Mouse (Mus musculus) heart, embryonic 16.5 days (tissue): Measurements from ENCODE around the gene Rngtt. TPM values are rescaled to one million over a fixed set of nuclear protein-coding genes. Genes with fewer than 3 reads are reported as not detected.

ENCODE experiments used
- ATAC-seq: fragments of 200-750 bp; cut with Nextera tagmentation; replicated peaks from 2 replicates; pipeline ENCODE4 v1.8.0; 2017; ENCODE audit warnings: moderate number of reproducible peaks; ENCODE audit not compliant: insufficient read depth, low FRiP score; ENCODE audit errors: extremely low read depth
- H3K27ac ChIP-seq: fragments of 300-500 bp; sonication (generic); 2 replicates; pipeline ENCODE4 v1.5.1; 2014; ENCODE audit warnings: mild to moderate bottlenecking, low read length, control low read depth, moderate library complexity
- H3K27me3 ChIP-seq: fragments of 300-500 bp; sonication (generic); 2 replicates; pipeline ENCODE4 v1.6.1; 2014; ENCODE audit warnings: low read length, mixed read lengths; ENCODE audit not compliant: control insufficient read depth, insufficient read depth
- H3K36me3 ChIP-seq: fragments of 300-500 bp; sonication (generic); 2 replicates; pipeline ENCODE4 v1.6.1; 2014; ENCODE audit not compliant: control insufficient read depth, insufficient read depth
- H3K4me1 ChIP-seq: fragments of 300-500 bp; sonication (generic); 2 replicates; pipeline ENCODE4 v1.6.1; 2014; ENCODE audit warnings: low read length, mixed read lengths; ENCODE audit not compliant: control insufficient read depth, insufficient read depth
- H3K4me2 ChIP-seq: fragments of 300-500 bp; sonication (generic); 2 replicates; pipeline ENCODE4 v1.6.1; 2014; ENCODE audit warnings: low read depth, mild to moderate bottlenecking, control low read depth, low read length
- H3K4me3 ChIP-seq: fragments of 300-500 bp; sonication (generic); 2 replicates; pipeline ENCODE4 v1.5.1; 2014; ENCODE audit warnings: mild to moderate bottlenecking, control low read depth, low read length
- H3K9ac ChIP-seq: fragments of 300-500 bp; sonication (generic); 2 replicates; pipeline ENCODE4 v1.6.1; 2014; ENCODE audit warnings: low read length, control low read depth
- H3K9me3 ChIP-seq: fragments of 300-500 bp; sonication (generic); replicated peaks from 2 replicates; pipeline ENCODE4 v1.6.1; 2016; ENCODE audit warnings: low read length; ENCODE audit not compliant: control insufficient read depth
- WGBS: fragments of 180-500 bp; shearing (Covaris S2); extraction: QIAGEN DNeasy Blood & Tissue Kit; methylation state at CpG from one replicate; pipeline ENCODE4 v1.1.7; 2014; 5-methylcytosine and 5-hydroxymethylcytosine counted together
- polyA plus RNA-seq: library from polyadenylated mRNA; unstranded; fragments of >200 nt; fragmentation: Nextera tagmentation; extraction: Ambion mirVana; gene quantifications from 2 replicates; pipeline ENCODE4 v1.2.1, GENCODE M21; 2015

Rngtt gene
- polyA plus RNA-seq, 1 experiment from 2014 or later: 15.1 TPM

GRCm38 (mm10) chr4:33514108-33515000 is 204.2 kb downstream of the Rngtt start:
- ATAC-seq: no peak
- H3K4me2 ChIP-seq: no peak overlapping the region
- H3K9me3 ChIP-seq: peaks cover 9% of the 10 kb centered on the region
- no peak overlapping the region for H3K27ac ChIP-seq
- H3K9ac ChIP-seq: no peak overlapping the region
- H3K4me1 ChIP-seq: peaks cover 7% of the 10 kb centered on the region
- no peak overlapping the region for H3K4me3 ChIP-seq
- no peaks in the 10 kb centered on the region for H3K36me3 ChIP-seq
- 87% methylated on average over 10 of the region's 10 CpGs for WGBS
- H3K27me3 ChIP-seq: peaks cover 43% of the 10 kb centered on the region

GRCm38 (mm10) chr4:33520196-33520595 is 210.1 kb downstream of the Rngtt start:
- H3K9me3 ChIP-seq: peaks cover 13% of the 10 kb centered on the region
- H3K27me3 ChIP-seq: peaks cover 65% of the 10 kb centered on the region
- H3K4me1 ChIP-seq: no peaks in the 10 kb centered on the region
- H3K9ac ChIP-seq: no peak overlapping the region
- WGBS: 82% methylated on average over 7 of the region's 7 CpGs
- H3K4me3 ChIP-seq: no peak overlapping the region
- H3K36me3 ChIP-seq: no peaks in the 10 kb centered on the region
- ATAC-seq: no peak
- no peak overlapping the region for H3K27ac ChIP-seq
- no peak overlapping the region for H3K4me2 ChIP-seq

- WGBS: 55% methylated on average over 10 of the region's 10 CpGs
- no peak overlapping the region for H3K27ac ChIP-seq
- peaks cover 64% of the 10 kb centered on the region for H3K27me3 ChIP-seq
Measured at GRCm38 (mm10) chr4:33520938-33521337, 210.8 kb downstream of the Rngtt start.

GRCm38 (mm10) chr4:33523774-33524173 is 213.7 kb downstream of the Rngtt start:
- WGBS: 94% methylated on average over 2 of the region's 3 CpGs

More at GRCm38 (mm10) chr4:33520938-33521337, 210.8 kb downstream of the Rngtt start:
- no peak for ATAC-seq
- no peaks in the 10 kb centered on the region for H3K36me3 ChIP-seq
- H3K4me2 ChIP-seq: no peak overlapping the region
- H3K9me3 ChIP-seq: peaks cover 14% of the 10 kb centered on the region
- no peaks in the 10 kb centered on the region for H3K4me1 ChIP-seq
- H3K4me3 ChIP-seq: no peak overlapping the region
- no peak overlapping the region for H3K9ac ChIP-seq

GRCm38 (mm10) chr4:33524481-33525141 is 214.5 kb downstream of the Rngtt start:
- WGBS: 71% methylated on average over 10 of the region's 10 CpGs

More at GRCm38 (mm10) chr4:33523774-33524173, 213.7 kb downstream of the Rngtt start:
- no peak for ATAC-seq
- Histone ChIP-seq H3K27ac (no peak overlapping the region), H3K9me3 (0 out of 2 replicates have a peak, but pooled peaks cover 5% of the 10 kb centered on the region), H3K9ac (no peak overlapping the region), H3K4me3 (no peak overlapping the region), H3K4me2 (no peak overlapping the region), H3K4me1 (no peaks in the 10 kb centered on the region), H3K27me3 (peaks cover 47% of the 10 kb centered on the region), H3K36me3 (no peaks in the 10 kb centered on the region)

GRCm38 (mm10) chr4:33525272-33525671 is 215.2 kb downstream of the Rngtt start:
- 95% methylated on average over 4 of the region's 4 CpGs for whole genome bisulfite sequencing
- H3K27ac ChIP-seq: no peak overlapping the region
- no peak overlapping the region for H3K4me3 ChIP-seq
- no peaks in the 10 kb centered on the region for H3K4me1 ChIP-seq
- H3K9ac ChIP-seq: no peak overlapping the region
- H3K27me3 ChIP-seq: peaks cover 33% of the 10 kb centered on the region
- ATAC-seq: no peak
- no peak overlapping the region for H3K4me2 ChIP-seq
- H3K36me3 ChIP-seq: no peaks in the 10 kb centered on the region
- 0 out of 2 replicates have a peak, but pooled peaks cover 5% of the 10 kb centered on the region for H3K9me3 ChIP-seq

More at GRCm38 (mm10) chr4:33524481-33525141, 214.5 kb downstream of the Rngtt start:
- Histone ChIP-seq H3K36me3 (no peaks in the 10 kb centered on the region), H3K9ac (no peak overlapping the region), H3K4me2 (no peak overlapping the region), H3K4me3 (no peak overlapping the region), H3K27me3 (peaks cover 40% of the 10 kb centered on the region), H3K4me1 (no peaks in the 10 kb centered on the region), H3K27ac (no peak overlapping the region), H3K9me3 (0 out of 2 replicates have a peak, but pooled peaks cover 5% of the 10 kb centered on the region)
- ATAC-seq: no peak; the same call in 1 of the 2 replicates

- Histone ChIP-seq H3K9me3 (0 out of 2 replicates have a peak, but pooled peaks cover 5% of the 10 kb centered on the region), H3K4me1 (no peaks in the 10 kb centered on the region), H3K27me3 (peaks cover 31% of the 10 kb centered on the region), H3K9ac (no peak overlapping the region), H3K36me3 (no peaks in the 10 kb centered on the region), H3K4me3 (no peak overlapping the region), H3K4me2 (no peak overlapping the region), H3K27ac (no peak overlapping the region)
- 46% methylated on average over 7 of the region's 7 CpGs for WGBS
- ATAC-seq: no peak; the same call in 1 of the 2 replicates
Measured at GRCm38 (mm10) chr4:33526092-33526491, 216.0 kb downstream of the Rngtt start.

- WGBS: 26% methylated on average over 9 of the region's 9 CpGs
- Histone ChIP-seq H3K27me3 (peaks cover 27% of the 10 kb centered on the region), H3K4me3 (no peak overlapping the region), H3K4me2 (no peak overlapping the region), H3K27ac (no peak overlapping the region), H3K36me3 (no peaks in the 10 kb centered on the region), H3K4me1 (no peaks in the 10 kb centered on the region), H3K9me3 (0 out of 2 replicates have a peak, but pooled peaks cover 5% of the 10 kb centered on the region), H3K9ac (no peak overlapping the region)
- ATAC-seq: no peak
Measured at GRCm38 (mm10) chr4:33526675-33527074, 216.6 kb downstream of the Rngtt start.

GRCm38 (mm10) chr4:33532596-33532995 is 222.5 kb downstream of the Rngtt start:
- 81% methylated on average over 8 of the region's 8 CpGs for WGBS
- H3K4me1 ChIP-seq: no peaks in the 10 kb centered on the region
- no peak for ATAC-seq

More at GRCm38 (mm10) chr4:33532596-33532995, 222.5 kb downstream of the Rngtt start:
- Histone ChIP-seq H3K27me3 (no peaks in the 10 kb centered on the region), H3K9ac (no peak overlapping the region), H3K9me3 (peaks cover 4% of the 10 kb centered on the region; the same call in 1 of the 2 replicates), H3K4me2 (no peak overlapping the region), H3K4me3 (no peak overlapping the region), H3K27ac (no peak overlapping the region), H3K36me3 (no peaks in the 10 kb centered on the region)
